Mouse (Mus musculus) midbrain, embryonic 13.5 days (tissue): Measurements from ENCODE around the gene Rnf183. TPM values are rescaled to one million over a fixed set of nuclear protein-coding genes. Genes with fewer than 3 reads are reported as not detected.
A peak's percentile ranks its signal among the peaks of the same experiment; 100 is the strongest.

Experiments used
- ATAC-seq: fragments of 200-750 bp; cut with Nextera tagmentation; 2 replicates; pipeline ENCODE4 v1.8.0; 2017; ENCODE audit warnings: mild to moderate bottlenecking, moderate TSS enrichment, moderate library complexity
- H3K27ac ChIP-seq: fragments of 300-500 bp; sonication (generic); 2 replicates; pipeline ENCODE4 v1.5.1; 2015; ENCODE audit warnings: inconsistent platforms, mild to moderate bottlenecking, moderate library complexity
- H3K27me3 ChIP-seq: fragments of 300-500 bp; sonication (generic); 2 replicates; pipeline ENCODE4 v1.6.1; 2015; ENCODE audit warnings: mild to moderate bottlenecking, inconsistent platforms
- H3K36me3 ChIP-seq: fragments of 300-500 bp; sonication (generic); 2 replicates; pipeline ENCODE4 v1.6.1; 2015; ENCODE audit warnings: mild to moderate bottlenecking, inconsistent platforms
- H3K4me1 ChIP-seq: fragments of 300-500 bp; sonication (generic); replicated peaks from 2 replicates; pipeline ENCODE4 v1.6.1; 2015; ENCODE audit warnings: inconsistent platforms
- H3K4me2 ChIP-seq: fragments of 300-500 bp; sonication (generic); replicated peaks from 2 replicates; pipeline ENCODE4 v1.6.1; 2015; ENCODE audit warnings: moderate library complexity, mild to moderate bottlenecking, inconsistent platforms
- H3K4me3 ChIP-seq: fragments of 300-500 bp; sonication (generic); replicated peaks from 2 replicates; pipeline ENCODE4 v1.5.1; 2015; ENCODE audit warnings: mild to moderate bottlenecking, inconsistent platforms
- H3K9ac ChIP-seq: fragments of 300-500 bp; sonication (generic); replicated peaks from 2 replicates; pipeline ENCODE4 v1.6.1; 2015; ENCODE audit warnings: mild to moderate bottlenecking, inconsistent platforms
- H3K9me3 ChIP-seq: fragments of 300-500 bp; sonication (generic); 2 replicates; pipeline ENCODE4 v1.6.1; 2016; ENCODE audit warnings: mild to moderate bottlenecking, inconsistent platforms
- WGBS: fragments of 180-500 bp; shearing (Covaris S2); methylation state at CpG from one replicate; pipeline ENCODE4 v1.1.7; 2015; 5-methylcytosine and 5-hydroxymethylcytosine counted together
- polyA plus RNA-seq: library from polyadenylated mRNA; unstranded; fragments of >200 nt; fragmentation: Nextera tagmentation; extraction: Ambion mirVana; gene quantifications from 2 replicates; pipeline ENCODE4 v1.2.1, GENCODE M21; 2015

The Rnf183 gene
- polyA plus RNA-seq, 1 experiment from 2014 or later: 0.11 TPM

DNA sequence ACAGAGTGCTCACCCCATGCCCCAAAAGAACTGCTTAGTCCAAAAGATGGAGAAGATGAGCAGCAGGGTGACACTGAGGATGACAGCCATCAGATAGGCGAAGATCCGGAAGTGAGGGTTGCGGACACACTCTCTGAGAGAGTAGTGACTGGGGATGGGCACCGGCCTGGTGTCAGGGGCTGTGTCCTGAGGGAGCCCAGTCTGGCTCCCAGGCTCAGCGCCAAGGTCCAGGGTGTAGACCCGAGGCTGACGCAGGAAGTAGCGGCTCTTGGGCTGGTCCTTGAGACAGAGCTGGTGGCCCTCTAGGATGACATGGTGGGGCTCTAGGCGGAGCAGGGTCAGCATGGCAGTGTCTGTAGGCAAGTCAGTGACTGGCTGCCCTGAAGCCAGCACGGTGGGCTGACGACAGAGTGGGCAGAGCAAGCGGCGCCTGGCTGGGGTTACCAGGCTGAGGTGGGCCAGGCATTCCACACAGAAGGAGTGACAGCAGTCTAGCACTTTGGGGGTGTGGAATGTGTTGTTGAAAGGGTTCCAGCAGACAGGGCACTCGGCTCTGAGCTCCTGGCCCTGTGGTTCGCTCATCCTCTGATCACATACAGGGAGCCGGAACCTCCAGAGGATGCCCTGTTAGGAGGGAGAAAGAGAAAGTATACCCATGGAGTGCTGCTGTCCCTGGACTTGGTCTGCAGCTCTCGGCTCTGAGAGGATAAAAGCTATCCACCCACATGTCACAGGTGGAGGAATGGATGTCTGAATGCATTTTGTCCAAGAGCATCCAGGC is 6.9 kb downstream of the Rnf183 start:
- Histone ChIP-seq H3K9ac (no peak overlapping the region), H3K27ac (no peak overlapping the region), H3K27me3 (no peaks in the 10 kb centered on the region), H3K4me2 (no peak overlapping the region), H3K9me3 (no peaks in the 10 kb centered on the region), H3K4me1 (no peaks in the 10 kb centered on the region), H3K4me3 (no peak overlapping the region), H3K36me3 (peaks cover 31% of the 10 kb centered on the region)
- ATAC-seq: peak; percentile 11; the same call in 1 of the 2 replicates
- WGBS: 85% methylated on average over 17 of the region's 17 CpGs

DNA sequence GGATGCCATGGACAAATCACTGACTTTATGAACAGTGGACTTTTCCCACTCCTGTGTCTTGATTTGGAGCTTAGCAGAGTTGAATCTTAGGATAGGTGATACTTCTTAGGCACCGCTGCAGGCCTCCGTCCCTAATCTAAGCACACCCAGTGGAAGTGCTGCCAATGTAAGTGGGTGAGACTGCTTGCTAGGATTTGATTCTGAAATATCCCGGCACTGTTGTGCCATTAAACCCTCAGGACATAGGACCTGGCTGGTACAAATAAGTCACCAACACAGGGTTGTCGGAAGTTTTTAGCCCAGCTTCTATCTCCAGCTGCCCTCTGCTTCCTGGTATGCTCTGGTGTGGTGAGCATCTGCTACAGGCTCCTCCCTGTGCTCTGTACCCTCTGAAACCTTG is 9.2 kb downstream of the Rnf183 start:
- Histone ChIP-seq H3K27ac (no peak overlapping the region), H3K9ac (no peak overlapping the region), H3K27me3 (no peaks in the 10 kb centered on the region), H3K9me3 (no peaks in the 10 kb centered on the region), H3K4me3 (no peak overlapping the region), H3K4me1 (no peaks in the 10 kb centered on the region), H3K4me2 (no peak overlapping the region), H3K36me3 (peaks cover 54% of the 10 kb centered on the region)
- no peak for ATAC-seq
- 95% methylated on average over 4 of the region's 4 CpGs for WGBS

DNA sequence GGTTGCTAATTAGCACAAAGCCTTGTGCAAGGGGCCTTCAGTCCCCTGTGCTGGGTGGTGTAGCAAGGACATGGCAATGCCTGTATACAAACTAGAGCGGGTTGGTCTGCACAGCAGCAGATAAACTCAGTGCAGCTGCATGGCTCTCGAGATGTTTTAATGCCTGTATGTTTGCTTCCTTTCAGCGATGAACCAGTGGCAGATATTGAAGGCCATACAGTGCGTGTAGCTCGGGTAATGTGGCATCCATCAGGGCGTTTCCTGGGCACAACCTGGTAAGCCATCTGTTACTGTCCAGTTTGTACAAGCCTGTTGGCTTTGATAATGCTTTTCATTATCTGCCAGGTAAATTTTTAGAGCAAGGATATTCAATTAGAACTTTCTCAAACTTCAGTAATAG is 16.0 kb downstream of the Rnf183 start:
- no peaks in the 10 kb centered on the region for H3K9me3 ChIP-seq
- no peaks in the 10 kb centered on the region for H3K27me3 ChIP-seq
- WGBS: 96% methylated on average over 6 of the region's 6 CpGs
- H3K9ac ChIP-seq: no peak overlapping the region
- no peak overlapping the region for H3K4me2 ChIP-seq
- H3K36me3 ChIP-seq: peaks cover 100% of the 10 kb centered on the region
- no peak overlapping the region for H3K4me3 ChIP-seq
- no peak for ATAC-seq
- no peaks in the 10 kb centered on the region for H3K4me1 ChIP-seq
- H3K27ac ChIP-seq: no peak overlapping the region

DNA sequence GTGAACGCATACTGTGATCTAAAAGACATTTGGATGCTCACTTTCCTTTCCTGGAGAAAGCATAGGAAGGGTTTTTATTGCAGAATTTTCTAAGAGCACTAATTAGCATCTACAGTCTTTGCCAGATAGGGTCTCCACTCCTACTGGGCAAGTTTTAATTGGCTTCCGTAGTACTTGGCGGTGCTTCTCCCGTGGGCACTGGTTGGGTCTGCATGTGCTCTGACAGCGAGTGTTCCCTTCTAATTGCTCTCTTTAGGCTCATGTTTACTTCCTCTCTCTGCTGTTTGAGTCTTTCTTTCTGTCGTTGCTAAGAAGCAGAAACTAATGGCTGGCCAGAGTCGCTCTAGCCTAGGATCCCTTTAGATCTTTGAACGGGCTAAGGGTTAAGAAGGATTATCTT is 16.6 kb downstream of the Rnf183 start:
- Histone ChIP-seq H3K4me2 (no peak overlapping the region), H3K27me3 (no peaks in the 10 kb centered on the region), H3K27ac (no peak overlapping the region), H3K4me1 (no peaks in the 10 kb centered on the region), H3K9ac (no peak overlapping the region), H3K4me3 (no peak overlapping the region), H3K36me3 (peaks cover 98% of the 10 kb centered on the region), H3K9me3 (no peaks in the 10 kb centered on the region)
- ATAC-seq: no peak
- 84% methylated on average over 8 of the region's 8 CpGs for WGBS

DNA sequence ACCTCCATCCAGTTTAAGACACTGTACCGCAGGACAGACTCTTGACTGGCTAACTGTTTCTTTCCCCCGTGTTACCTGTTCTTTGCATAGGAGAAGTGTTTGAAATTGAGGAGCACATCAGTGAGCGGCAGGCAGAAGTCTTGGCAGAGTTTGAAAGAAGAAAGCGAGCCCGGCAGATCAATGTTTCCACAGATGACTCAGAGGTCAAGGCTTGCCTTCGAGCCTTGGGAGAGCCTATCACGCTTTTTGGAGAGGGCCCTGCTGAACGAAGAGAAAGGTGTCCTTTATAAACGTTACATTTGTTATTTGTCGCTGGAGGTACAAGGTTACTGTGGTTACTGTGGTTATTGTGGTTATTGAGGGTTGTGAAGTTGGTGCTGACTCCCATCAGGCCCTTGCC is 23.4 kb downstream of the Rnf183 start:
- WGBS: 97% methylated on average over 10 of the region's 10 CpGs
- H3K27ac ChIP-seq: no peak overlapping the region
- ATAC-seq: no peak
- no peak overlapping the region for H3K4me2 ChIP-seq
- H3K4me3 ChIP-seq: no peak overlapping the region
- no peaks in the 10 kb centered on the region for H3K27me3 ChIP-seq
- peaks cover 51% of the 10 kb centered on the region for H3K36me3 ChIP-seq
- H3K9me3 ChIP-seq: no peaks in the 10 kb centered on the region
- peaks cover 23% of the 10 kb centered on the region for H3K4me1 ChIP-seq
- H3K9ac ChIP-seq: no peak overlapping the region

DNA sequence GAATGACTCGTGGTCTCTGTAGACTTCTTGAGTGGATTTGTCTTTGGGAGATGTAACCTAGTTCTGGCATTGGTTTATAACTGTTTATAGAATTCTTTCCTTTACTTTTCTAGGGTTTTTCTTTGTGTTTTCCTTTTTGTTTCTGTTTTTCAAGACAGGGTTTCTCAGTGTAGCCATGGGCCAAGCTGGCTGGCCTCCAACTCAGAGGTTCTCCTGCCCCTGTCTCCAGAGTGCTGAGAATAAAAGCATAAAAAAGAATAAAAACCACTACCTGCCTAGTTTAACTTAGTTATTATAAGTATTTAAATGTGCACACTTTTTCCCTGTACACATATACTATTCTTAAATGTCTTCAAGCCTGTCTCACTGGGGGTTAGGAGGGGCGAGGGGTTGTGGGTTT is 24.7 kb downstream of the Rnf183 start:
- Histone ChIP-seq H3K36me3 (peaks cover 38% of the 10 kb centered on the region), H3K9me3 (no peaks in the 10 kb centered on the region), H3K27ac (no peak overlapping the region), H3K4me1 (peaks cover 36% of the 10 kb centered on the region), H3K4me3 (peak overlapping the region; percentile 73; the same call in 1 of the 2 replicates), H3K4me2 (peak overlapping the region; percentile 79), H3K27me3 (no peaks in the 10 kb centered on the region), H3K9ac (no peak overlapping the region)
- no peak for ATAC-seq
- WGBS: 86% methylated on average over 2 of the region's 2 CpGs

DNA sequence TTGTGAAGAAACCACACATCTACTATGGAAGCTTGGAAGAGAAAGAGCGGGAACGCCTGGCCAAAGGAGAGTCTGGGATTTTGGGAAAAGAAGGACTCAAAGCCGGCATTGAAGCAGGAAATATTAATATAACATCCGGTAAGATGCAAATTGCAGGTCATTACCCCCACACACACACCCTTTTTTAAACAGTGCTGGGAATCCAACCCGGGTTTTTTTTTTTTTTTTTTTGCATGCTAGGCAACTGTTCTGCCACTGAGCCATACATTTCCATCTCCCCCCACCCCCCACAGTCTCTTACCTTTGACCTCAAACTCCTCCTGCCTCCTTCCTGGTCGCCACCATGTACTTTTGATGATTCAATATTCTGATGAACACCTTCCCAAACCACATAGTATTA is 25.4 kb downstream of the Rnf183 start:
- Histone ChIP-seq H3K9ac (peak overlapping the region; percentile 87), H3K4me2 (peak overlapping the region; percentile 79), H3K9me3 (no peaks in the 10 kb centered on the region), H3K4me3 (peak overlapping the region; percentile 73), H3K27me3 (no peaks in the 10 kb centered on the region), H3K27ac (no peak overlapping the region), H3K4me1 (peaks cover 42% of the 10 kb centered on the region), H3K36me3 (peaks cover 35% of the 10 kb centered on the region)
- ATAC-seq: no peak
- WGBS: 36% methylated on average over 6 of the region's 6 CpGs

DNA sequence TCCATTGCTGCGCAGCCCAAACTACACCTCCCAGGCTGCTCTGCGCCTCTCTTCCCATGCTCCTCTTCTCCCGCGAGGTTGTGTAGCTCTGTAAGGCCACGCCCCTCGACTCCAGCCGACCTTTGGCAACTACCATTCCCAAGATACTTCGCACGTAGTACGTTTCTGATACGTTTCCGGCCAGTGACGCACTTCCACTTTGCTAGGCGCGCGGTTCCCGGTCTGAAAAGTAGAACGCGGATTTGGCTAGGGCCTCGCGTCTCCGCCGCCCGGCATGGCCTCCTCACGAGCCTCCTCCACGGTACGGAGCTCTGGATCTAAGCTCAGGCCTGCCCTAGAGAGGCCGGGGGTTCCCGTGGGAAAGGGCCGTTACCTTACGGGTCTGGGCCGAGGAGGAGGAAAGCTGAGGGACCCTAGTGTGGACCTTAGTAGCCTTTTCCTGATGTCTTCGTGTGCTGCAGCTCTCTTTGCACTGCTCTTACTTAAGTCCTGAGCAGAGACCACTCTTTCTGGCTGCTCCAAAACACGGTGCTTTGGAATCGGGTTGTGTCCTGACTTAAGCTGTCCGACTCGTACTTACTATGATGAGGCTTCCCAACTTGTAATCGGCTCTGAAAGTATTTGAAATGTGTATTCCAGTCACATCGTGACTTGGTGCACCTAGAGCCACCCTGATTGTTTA is 26.3 kb downstream of the Rnf183 start, which contains the start of the genes Cdc26 and Prpf4:
TSS of gene Cdc26 (minus strand) at position 42 of the 682 bp plus-strand sequence.
TSS of gene Prpf4 (plus strand) at position 197 of the 682 bp plus-strand sequence.
- peak within 1 kb of the TSS; percentile 79 for H3K4me2 ChIP-seq
- H3K36me3 ChIP-seq: peaks cover 31% of the 10 kb centered on the region
- peak within 1 kb of the TSS; percentile 76 for H3K27ac ChIP-seq
- peaks cover 46% of the 10 kb centered on the region for H3K4me1 ChIP-seq
- ATAC-seq: peak; percentile 99
- H3K9me3 ChIP-seq: no peaks in the 10 kb centered on the region
- H3K9ac ChIP-seq: peak within 1 kb of the TSS; percentile 87
- no peaks in the 10 kb centered on the region for H3K27me3 ChIP-seq
- H3K4me3 ChIP-seq: peak within 1 kb of the TSS; percentile 73
- WGBS: under 1% methylated on average over 39 of the region's 39 CpGs

DNA sequence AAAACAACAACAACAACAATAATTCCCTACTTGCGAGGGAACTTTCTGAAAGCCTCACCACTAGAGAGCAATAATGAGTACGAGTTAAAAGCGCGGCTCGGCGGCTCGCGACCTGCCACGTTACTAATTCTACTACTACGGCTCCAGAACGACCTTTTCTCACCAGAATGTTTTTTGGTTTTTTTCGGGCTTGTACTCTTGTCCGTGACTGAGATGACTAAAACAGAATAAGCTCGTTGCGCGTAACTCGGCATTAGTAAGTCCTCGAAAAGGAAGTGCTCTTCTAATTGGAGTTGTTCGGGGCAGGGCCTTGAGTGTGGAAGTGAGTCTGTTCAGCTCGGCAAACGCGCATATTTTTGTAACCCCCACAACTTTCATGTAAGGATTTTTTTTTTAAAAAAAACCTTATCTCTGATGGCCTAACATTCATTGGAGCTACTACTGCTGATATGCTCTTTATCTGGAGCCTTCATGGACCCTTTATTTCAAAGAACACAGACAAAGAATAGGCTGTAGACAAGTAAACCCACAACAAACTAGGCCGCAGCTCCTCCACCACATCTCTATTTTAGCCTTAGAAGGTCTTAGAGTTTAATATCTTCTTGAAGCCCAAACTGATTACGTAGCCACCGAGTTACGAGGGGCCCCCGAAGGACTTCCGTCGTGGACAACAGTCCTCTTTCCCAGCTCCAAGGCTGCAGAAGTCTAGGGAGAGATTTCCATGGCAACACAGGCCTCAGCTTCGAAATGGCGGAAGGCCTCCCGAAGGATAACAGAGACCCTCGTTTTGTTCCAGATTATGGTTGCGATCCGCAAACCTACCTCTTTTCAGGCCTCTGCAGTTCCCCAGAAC is 27.1 kb downstream of the Rnf183 start:
- Histone ChIP-seq H3K9ac (peak overlapping the region; percentile 87), H3K27ac (peak overlapping the region; percentile 76), H3K9me3 (no peaks in the 10 kb centered on the region), H3K36me3 (peaks cover 28% of the 10 kb centered on the region), H3K4me2 (peak overlapping the region; percentile 45), H3K27me3 (no peaks in the 10 kb centered on the region), H3K4me3 (peak overlapping the region; percentile 73), H3K4me1 (peaks cover 46% of the 10 kb centered on the region)
- ATAC-seq: peak; percentile 74
- under 1% methylated on average over 35 of the region's 35 CpGs for WGBS

DNA sequence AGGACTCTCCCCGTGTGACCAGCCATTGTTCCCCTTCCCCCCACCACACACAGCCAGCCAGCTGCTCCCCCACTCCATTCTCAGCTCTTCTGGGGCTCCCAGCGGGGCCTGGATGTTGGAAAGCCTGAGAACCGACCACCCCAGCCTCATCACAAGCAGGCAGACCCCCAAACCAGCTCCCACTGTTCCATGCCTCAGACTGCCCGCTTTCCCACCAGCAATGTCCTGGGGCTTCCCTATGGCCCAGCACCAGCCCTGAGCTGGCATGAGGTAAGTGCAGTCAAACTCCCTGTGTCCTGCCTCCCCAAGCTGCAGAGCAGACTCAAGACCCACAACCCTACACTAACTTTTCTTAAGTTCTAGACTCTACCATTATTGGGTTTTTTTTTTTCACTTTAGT is 28.9 kb downstream of the Rnf183 start:
- H3K9ac ChIP-seq: no peak overlapping the region
- H3K4me3 ChIP-seq: no peak overlapping the region
- no peak overlapping the region for H3K27ac ChIP-seq
- 80% methylated on average over 4 of the region's 4 CpGs for WGBS
- no peaks in the 10 kb centered on the region for H3K27me3 ChIP-seq
- H3K4me1 ChIP-seq: peaks cover 46% of the 10 kb centered on the region
- no peaks in the 10 kb centered on the region for H3K9me3 ChIP-seq
- H3K36me3 ChIP-seq: peaks cover 28% of the 10 kb centered on the region
- no peak for ATAC-seq
- H3K4me2 ChIP-seq: peak overlapping the region; percentile 19; the same call in 1 of the 2 replicates

DNA sequence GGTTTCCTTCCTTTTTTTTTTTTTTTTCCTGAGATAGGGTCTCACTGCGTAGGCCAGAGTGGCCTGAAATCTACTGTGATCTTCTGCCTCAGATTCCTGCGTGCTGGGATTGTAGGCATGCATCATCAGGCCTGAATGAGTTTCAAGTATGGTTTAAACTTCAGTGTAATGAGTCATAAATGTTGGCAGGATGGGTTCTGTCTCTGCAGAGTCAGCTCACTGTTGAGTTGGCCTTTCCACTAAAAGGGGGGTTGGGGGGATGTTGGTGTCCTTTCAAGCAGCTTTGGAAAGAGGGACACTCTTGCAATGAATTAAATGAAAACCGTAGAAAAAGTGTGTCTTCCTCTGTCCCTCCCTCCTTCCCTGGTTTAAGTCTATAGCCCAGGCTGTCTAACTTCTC is 36.1 kb downstream of the Rnf183 start:
- Histone ChIP-seq H3K9me3 (no peaks in the 10 kb centered on the region), H3K4me1 (no peaks in the 10 kb centered on the region), H3K9ac (no peak overlapping the region), H3K27me3 (no peaks in the 10 kb centered on the region), H3K4me3 (no peak overlapping the region), H3K27ac (no peak overlapping the region), H3K36me3 (peaks cover 79% of the 10 kb centered on the region), H3K4me2 (no peak overlapping the region)
- 92% methylated on average over 3 of the region's 3 CpGs for WGBS
- no peak for ATAC-seq
